Mouse (Mus musculus) small intestine, adult 2 months (tissue): ENCODE measurements around the gene Gfer. TPM values are rescaled to one million over a fixed set of nuclear protein-coding genes. Genes with fewer than 3 reads are reported as not detected.

Experiments used
- H3K27ac ChIP-seq: fragments of 200-500 bp; 2 replicates; pipeline ENCODE4 v1.5.1; 2012; ENCODE audit warnings: low read depth, low read length, control low read depth, inconsistent platforms; ENCODE audit not compliant: insufficient read depth
- H3K27me3 ChIP-seq: fragments of 200-500 bp; 2 replicates; pipeline ENCODE4 v1.6.1; 2012; ENCODE audit warnings: mild to moderate bottlenecking, moderate library complexity, low read length, inconsistent platforms; ENCODE audit not compliant: control insufficient read depth, insufficient read depth
- H3K36me3 ChIP-seq: fragments of 200-500 bp; 2 replicates; pipeline ENCODE4 v1.6.1; 2012; ENCODE audit warnings: mild to moderate bottlenecking, low read length, control low read depth, inconsistent platforms; ENCODE audit not compliant: control insufficient read depth, insufficient read depth
- H3K4me1 ChIP-seq: fragments of 200-500 bp; 2 replicates; pipeline ENCODE4 v1.6.1; 2012; ENCODE audit warnings: low read length, inconsistent platforms, mixed read lengths; ENCODE audit not compliant: control insufficient read depth, insufficient read depth, insufficient read length
- H3K4me3 ChIP-seq: fragments of 200-500 bp; 2 replicates; pipeline ENCODE4 v1.5.1; 2012; ENCODE audit warnings: low read depth, mild to moderate bottlenecking, control low read depth, inconsistent platforms, low read length, moderate library complexity
- CTCF ChIP-seq: fragments of 200-500 bp; IDR thresholded peaks from 2 replicates; pipeline ENCODE4 v1.5.1; 2012; ENCODE audit warnings: low read depth, mild to moderate bottlenecking, control low read depth, inconsistent platforms, low read length, moderate library complexity, mixed read lengths; ENCODE audit not compliant: insufficient replicate concordance, insufficient read length; ENCODE audit errors: extremely low read depth
- POLR2A ChIP-seq: fragments of 200-500 bp; IDR thresholded peaks from 2 replicates; pipeline ENCODE4 v1.6.1; 2012; ENCODE audit warnings: low read depth, mild to moderate bottlenecking, control low read depth, inconsistent platforms, low read length, moderate library complexity
- WGBS: fragments of 180-500 bp; shearing (Covaris S2); methylation state at CpG from one replicate; pipeline ENCODE4 v1.1.7; 2018; 5-methylcytosine and 5-hydroxymethylcytosine counted together
- polyA plus RNA-seq: library from polyadenylated mRNA; depleted of rRNA; stranded (reverse); fragments of >200 nt; gene quantifications from 2 replicates; pipeline ENCODE4 v1.2.3, GENCODE M21; 2012; rRNA removed

Gfer gene
- 22.8 and 35.9 TPM in 2 replicates for polyA plus RNA-seq

DNA sequence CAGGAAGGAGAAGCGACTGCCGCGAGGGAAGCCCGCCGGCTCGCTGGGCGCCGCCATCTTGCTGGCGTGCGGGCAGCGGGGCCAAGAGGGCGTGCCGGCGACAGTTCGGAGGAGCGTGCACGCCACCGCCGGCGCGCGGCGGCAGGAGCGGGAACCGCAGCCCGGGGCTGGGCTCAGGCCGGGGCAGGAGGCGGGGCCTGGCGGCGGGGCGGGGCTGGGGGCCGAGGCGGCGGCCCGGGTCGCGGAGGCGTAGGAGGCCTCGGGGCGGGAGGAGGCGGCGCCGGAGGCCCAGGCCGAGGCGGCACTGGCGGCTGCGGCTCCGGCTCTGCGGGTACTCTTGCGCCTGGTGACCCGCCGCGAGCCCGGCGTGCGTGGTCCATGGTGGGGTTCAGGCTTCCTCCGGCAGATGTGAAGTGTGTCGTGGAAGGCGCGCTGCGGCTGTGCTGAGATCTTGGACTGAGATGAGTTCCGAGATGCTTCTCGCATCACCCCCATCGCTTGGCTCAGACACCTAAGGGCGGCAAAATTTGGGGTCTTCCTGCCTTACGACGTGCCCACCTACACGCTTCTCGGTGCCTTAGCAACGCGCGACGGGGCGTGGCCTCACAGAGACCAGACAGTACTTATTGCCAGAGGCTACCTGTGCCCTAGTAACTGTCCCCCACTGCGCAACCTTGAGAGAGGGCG is at the start of gene Gfer, which contains the start of gene Noxo1:
Gene Gfer, minus strand, starts transcription at position 146 of the 687 bp plus-strand sequence.
Gene Noxo1, plus strand, starts transcription at position 224 of the 687 bp plus-strand sequence.
- WGBS = 2% methylated on average over 73 of the region's 76 CpGs
- peaks cover 14% of the 10 kb centered on the region for H3K36me3 ChIP-seq
- no peaks in the 10 kb centered on the region for H3K27me3 ChIP-seq
- no peak; the same call in 1 of the 2 replicates for TF ChIP-seq CTCF
- no peak; the same call in none of the 2 replicates for TF ChIP-seq POLR2A
- H3K27ac ChIP-seq = peak within 1 kb of the TSS; percentile 99
- H3K4me1 ChIP-seq = peaks cover 23% of the 10 kb centered on the region
- H3K4me3 ChIP-seq = peak within 1 kb of the TSS; percentile 74

DNA sequence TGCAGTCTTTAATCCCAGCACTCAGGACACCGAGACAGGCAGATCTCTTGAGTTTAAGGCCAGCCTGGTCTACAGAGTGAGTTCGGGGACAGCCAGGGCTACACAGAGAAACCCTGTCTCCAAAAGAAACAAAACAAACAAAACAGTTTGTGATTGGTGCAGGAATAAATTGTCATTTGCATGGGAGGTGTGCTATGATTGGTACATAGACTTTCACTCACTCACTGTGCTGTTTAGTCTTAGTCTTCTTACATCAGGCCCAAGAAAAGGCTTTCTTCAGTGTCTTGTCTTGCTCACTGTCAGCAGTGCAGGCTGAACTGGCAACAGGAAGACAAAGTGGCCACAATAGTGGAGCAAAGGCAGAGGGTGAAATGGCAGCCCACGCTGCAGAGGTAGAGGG is 48.4 kb upstream of the Gfer start:
- no peak for TF ChIP-seq POLR2A
- no peak for TF ChIP-seq CTCF
- no peaks in the 10 kb centered on the region for H3K4me1 ChIP-seq

DNA sequence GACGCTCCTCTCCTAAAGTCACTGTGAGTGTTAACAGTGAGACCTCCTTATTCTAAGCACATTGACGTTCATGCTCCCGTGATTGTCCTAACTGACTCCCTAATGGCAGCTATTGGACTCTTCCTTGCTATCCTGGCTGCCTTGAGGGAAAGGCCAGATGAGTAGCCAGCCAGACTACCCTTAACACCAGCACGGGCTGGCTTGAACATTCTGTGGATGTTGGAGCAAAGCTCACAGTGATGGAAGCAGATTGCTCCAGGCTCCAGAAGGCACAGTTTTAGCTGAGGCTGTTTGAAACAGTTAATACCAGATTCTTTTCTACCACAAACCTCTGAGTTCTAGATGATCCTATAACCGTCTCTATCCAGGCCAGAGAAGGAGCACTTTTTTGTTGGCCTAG is 47.9 kb upstream of the Gfer start:
- Histone ChIP-seq H3K36me3 (peaks cover 15% of the 10 kb centered on the region), H3K27ac (no peak overlapping the region), H3K4me1 (no peaks in the 10 kb centered on the region), H3K4me3 (no peak overlapping the region), H3K27me3 (no peaks in the 10 kb centered on the region)
- TF ChIP-seq CTCF (no peak), POLR2A (no peak)
- WGBS = 86% methylated on average over 5 of the region's 5 CpGs

More for the DNA sequence above, 48.4 kb upstream of the Gfer start:
- Histone ChIP-seq H3K4me3 (no peak overlapping the region), H3K27me3 (no peaks in the 10 kb centered on the region), H3K36me3 (peaks cover 15% of the 10 kb centered on the region), H3K27ac (no peak overlapping the region)
- WGBS = 84% methylated on average over 3 of the region's 3 CpGs

DNA sequence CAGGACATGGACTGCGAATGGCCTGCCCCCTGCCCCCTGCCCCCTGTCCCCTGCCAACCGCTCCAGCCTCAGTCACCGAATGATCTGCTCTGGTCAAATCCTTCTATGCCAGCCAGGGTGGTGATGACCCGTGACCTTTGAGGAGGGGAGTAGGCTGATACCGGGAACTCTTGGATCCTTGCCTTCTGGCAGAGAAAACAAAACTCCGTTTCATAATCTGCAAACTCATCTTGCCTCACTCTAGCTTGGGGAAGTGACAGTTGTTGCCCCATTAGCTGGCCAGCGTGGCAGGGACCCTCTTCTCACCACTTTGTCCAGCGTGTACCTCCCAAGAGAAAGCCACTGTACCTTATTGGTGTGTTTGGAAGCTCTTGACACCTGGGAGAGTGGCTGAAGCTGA is 46.4 kb upstream of the Gfer start:
- Histone ChIP-seq H3K36me3 (peaks cover 15% of the 10 kb centered on the region), H3K27me3 (no peaks in the 10 kb centered on the region), H3K27ac (no peak overlapping the region), H3K4me3 (no peak overlapping the region), H3K4me1 (peaks cover 6% of the 10 kb centered on the region; the same call in 1 of the 2 replicates)
- WGBS = 65% methylated on average over 8 of the region's 8 CpGs
- TF ChIP-seq POLR2A (no peak), CTCF (no peak)

DNA sequence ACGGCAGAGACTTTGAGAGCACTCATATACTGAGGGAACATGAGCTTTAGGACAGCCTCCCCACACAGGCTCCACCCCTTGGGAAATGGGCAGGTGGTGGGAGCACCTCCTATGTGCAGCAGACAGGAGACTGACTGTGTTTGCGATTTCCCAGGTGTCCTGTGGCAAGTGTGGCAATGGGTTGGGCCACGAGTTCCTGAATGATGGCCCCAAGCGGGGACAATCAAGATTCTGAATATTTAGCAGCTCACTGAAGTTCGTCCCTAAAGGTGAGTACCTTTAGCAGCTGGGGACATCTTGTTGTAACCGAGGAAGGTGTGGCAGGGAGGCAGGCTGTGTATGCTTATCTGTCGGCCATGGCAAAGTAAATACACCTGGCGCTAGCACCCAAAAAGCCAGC is 44.0 kb upstream of the Gfer start:
- WGBS = 28% methylated on average over 8 of the region's 8 CpGs
- Histone ChIP-seq H3K27ac (no peak overlapping the region), H3K36me3 (peaks cover 15% of the 10 kb centered on the region), H3K27me3 (no peaks in the 10 kb centered on the region), H3K4me3 (no peak overlapping the region), H3K4me1 (peaks cover 15% of the 10 kb centered on the region; the same call in 1 of the 2 replicates)
- no peak for TF ChIP-seq POLR2A
- TF ChIP-seq CTCF = no peak

DNA sequence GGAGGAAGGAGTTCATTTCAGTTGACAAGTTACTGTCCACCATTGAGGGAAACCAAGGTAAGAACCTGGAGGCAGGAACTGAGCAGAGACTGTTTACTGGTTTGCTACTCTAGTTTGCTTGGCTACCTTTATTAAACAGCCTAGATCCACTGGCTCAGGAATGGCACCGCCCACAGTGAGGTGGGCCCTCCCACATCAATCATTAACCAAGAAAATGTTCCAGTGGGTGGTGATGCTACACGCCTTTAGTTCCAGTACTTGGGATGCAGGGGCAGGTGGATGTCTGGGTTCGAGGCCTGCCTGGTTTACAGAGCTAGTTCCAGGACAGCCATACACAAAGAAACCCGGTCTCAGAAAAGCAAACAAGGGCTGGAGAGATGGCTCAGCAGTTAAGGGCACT is 42.3 kb upstream of the Gfer start:
- peaks cover 15% of the 10 kb centered on the region; the same call in 1 of the 2 replicates for H3K4me1 ChIP-seq
- no peaks in the 10 kb centered on the region for H3K27me3 ChIP-seq
- no peak overlapping the region for H3K4me3 ChIP-seq
- WGBS = 34% methylated on average over 4 of the region's 4 CpGs
- no peak overlapping the region for H3K27ac ChIP-seq
- H3K36me3 ChIP-seq = peaks cover 15% of the 10 kb centered on the region
- TF ChIP-seq CTCF (no peak), POLR2A (no peak)

DNA sequence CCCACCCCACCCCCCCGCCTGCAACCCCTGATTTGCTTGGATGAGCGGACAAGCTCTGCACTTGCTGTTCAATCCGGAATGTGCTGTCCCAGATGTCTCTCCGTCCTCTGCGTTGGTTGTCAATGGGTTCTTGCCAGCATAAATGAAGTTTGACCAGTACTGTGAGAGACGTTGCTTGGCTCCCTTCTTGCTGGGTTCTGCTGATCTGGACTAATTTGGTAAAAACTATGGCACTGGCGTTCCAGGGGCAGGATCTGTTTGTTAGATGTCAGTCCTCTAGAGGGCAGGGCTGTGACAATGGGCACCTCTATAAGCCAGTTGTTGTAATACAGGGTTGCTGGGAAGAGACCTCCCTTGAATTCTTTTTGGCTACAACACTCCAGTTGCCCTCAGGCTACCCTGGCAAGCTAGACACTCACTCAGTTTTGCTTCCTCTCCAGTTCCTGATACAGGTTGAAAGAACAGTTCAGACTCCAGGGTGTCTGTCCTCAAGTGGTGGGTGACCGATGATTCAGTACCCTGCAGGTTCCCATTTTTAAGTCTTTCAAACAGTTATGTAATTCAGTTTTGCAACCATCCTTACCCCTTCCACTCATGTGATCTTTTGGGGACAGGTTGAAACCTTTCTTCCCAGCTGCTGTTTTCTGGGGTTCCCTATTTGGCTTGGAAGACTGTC is 41.3 kb upstream of the Gfer start:
- 13% methylated on average over 8 of the region's 8 CpGs for WGBS
- H3K4me3 ChIP-seq = peak overlapping the region; percentile 80
- H3K27me3 ChIP-seq = no peaks in the 10 kb centered on the region
- peak overlapping the region; percentile 2; the same call in 1 of the 2 replicates for H3K27ac ChIP-seq
- TF ChIP-seq POLR2A (no peak), CTCF (peak; percentile 18; the same call in 1 of the 2 replicates)
- peaks cover 15% of the 10 kb centered on the region; the same call in 1 of the 2 replicates for H3K4me1 ChIP-seq
- peaks cover 10% of the 10 kb centered on the region for H3K36me3 ChIP-seq
